In genomic region chr5:73490596-73491073, GRCm38 (mm10) we compare ENCODE assay signal across 8 mouse cellular contexts. TPM values are rescaled to one million over a fixed set of nuclear protein-coding genes. Genes with fewer than 3 reads are reported as not detected.
DNase-seq lines count a peak whose midpoint lies in the region; ATAC-seq lines count a peak whose summit lies in the region.

No protein-coding gene starts in this region.

- no peaks in the 10 kb centered on the region for H3K27me3 ChIP-seq in heart, embryonic 14.5 days (ENCODE audit: control insufficient read depth, insufficient read depth, low read length)
- no peaks in the 10 kb centered on the region; the same call in 1 of the 2 replicates for H3K27me3 ChIP-seq in liver, embryonic 13.5 days
- H3K27me3 ChIP-seq in stomach, embryonic 16.5 days (ENCODE audit: control insufficient read depth, insufficient read depth, low read length): no peaks in the 10 kb centered on the region

- ATAC-seq in CD4-positive, CD25-positive, alpha-beta regulatory T cell, adult 4 months: peak; percentile 87
- peak; percentile 98 for ATAC-seq in heart, embryonic 14.5 days (ENCODE audit: insufficient number of reproducible peaks, insufficient read depth, low FRiP score, low read depth)
- peak; percentile 95 for ATAC-seq in liver, embryonic 13.5 days (ENCODE audit: low read depth)
- peak; percentile 98 for ATAC-seq in stomach, embryonic 16.5 days (ENCODE audit: insufficient read depth, low FRiP score)

- WGBS in heart, embryonic 14.5 days: under 1% methylated on average over 37 of the region's 37 CpGs
- WGBS in liver, embryonic 13.5 days (ENCODE audit: insufficient replicate concordance): 0% methylated on average over 37 of the region's 37 CpGs
- under 1% methylated on average over 37 of the region's 37 CpGs for WGBS in stomach, embryonic 16.5 days

- peak overlapping the region; percentile 90 to 92 for H3K27ac ChIP-seq in heart, embryonic 14.5 days (replicated peaks in 1 of 2; ENCODE audit: control insufficient read depth in 1 of 2, insufficient read depth in 1 of 2, low read depth in 2 of 2, low read length in 2 of 2)
- H3K27ac ChIP-seq in liver, embryonic 13.5 days: peak overlapping the region; percentile 73; the same call in 1 of the 2 replicates
- H3K27ac ChIP-seq in stomach, embryonic 16.5 days (ENCODE audit: low read length): peak overlapping the region; percentile 89

- DNase-seq in c-Kit-negative CD71-positive TER-119-positive erythroid progenitor cells, embryonic 14.5 days (ENCODE audit: low read depth, low spot score): peak; percentile 94
- DNase-seq in fibroblast of lung, adult 2 months (ENCODE audit: low read depth): peak; percentile 98
- DNase-seq in kidney, postnatal 14 days: peak; percentile 100
- peak; percentile 99 for DNase-seq in liver, embryonic 13.5 days
- peak; percentile 99 for DNase-seq in neural tube, embryonic 10.5 days (ENCODE audit: extremely low spot score, low spot score)

- H3K4me2 ChIP-seq in heart, embryonic 14.5 days (ENCODE audit: low read length): peak overlapping the region; percentile 98
- H3K4me2 ChIP-seq in liver, embryonic 13.5 days: peak overlapping the region; percentile 99
- peak overlapping the region; percentile 93 for H3K4me2 ChIP-seq in stomach, embryonic 16.5 days (ENCODE audit: low read depth, low read length)

- H3K9ac ChIP-seq in heart, embryonic 14.5 days (ENCODE audit: low read length): peak overlapping the region; percentile 79
- peak overlapping the region; percentile 58 for H3K9ac ChIP-seq in liver, embryonic 13.5 days
- H3K9ac ChIP-seq in stomach, embryonic 16.5 days (ENCODE audit: low read length): peak overlapping the region; percentile 79

- H3K36me3 ChIP-seq in heart, embryonic 14.5 days (ENCODE audit: control insufficient read depth, insufficient read depth, low read length): no peaks in the 10 kb centered on the region
- H3K36me3 ChIP-seq in liver, embryonic 13.5 days: no peaks in the 10 kb centered on the region
- no peaks in the 10 kb centered on the region for H3K36me3 ChIP-seq in stomach, embryonic 16.5 days (ENCODE audit: control insufficient read depth, insufficient read depth, low read length)

- H3K4me3 ChIP-seq in heart, embryonic 14.5 days (ENCODE audit: control insufficient read depth in 1 of 2, insufficient read depth in 1 of 2, low read depth in 1 of 2, low read length in 2 of 2): peak overlapping the region; percentile 87 to 98
- peak overlapping the region; percentile 86 for H3K4me3 ChIP-seq in liver, embryonic 13.5 days (replicated peaks)
- peak overlapping the region; percentile 87 for H3K4me3 ChIP-seq in stomach, embryonic 16.5 days (replicated peaks; ENCODE audit: low read length)

- 0 out of 4 replicates have a peak, but pooled peaks cover 2 to 6% of the 10 kb centered on the region in 2 experiments for H3K4me1 ChIP-seq in heart, embryonic 14.5 days (ENCODE audit: control insufficient read depth in 2 of 2, insufficient read depth in 2 of 2, low read length in 2 of 2)
- H3K4me1 ChIP-seq in liver, embryonic 13.5 days (replicated peaks): peaks cover 24% of the 10 kb centered on the region
- peaks cover 11% of the 10 kb centered on the region for H3K4me1 ChIP-seq in stomach, embryonic 16.5 days (ENCODE audit: control insufficient read depth, insufficient read depth, low read length)

- no peaks in the 10 kb centered on the region for H3K9me3 ChIP-seq in heart, embryonic 14.5 days (ENCODE audit: control insufficient read depth, low read length)
- H3K9me3 ChIP-seq in liver, embryonic 13.5 days (replicated peaks): no peaks in the 10 kb centered on the region
- H3K9me3 ChIP-seq in stomach, embryonic 16.5 days (replicated peaks; ENCODE audit: control insufficient read depth, low read length): no peaks in the 10 kb centered on the region

RNA-seq across cellular contexts. Expression of gene Dcun1d4, which starts 9.8 kb away (rescaled TPM):
- 10 to 100 TPM; 14.7 to 15.1 TPM for polyA plus RNA-seq in CD4-positive, CD25-positive, alpha-beta regulatory T cell, adult 4 months (2017; shearing (Covaris generic))
- polyA plus RNA-seq in heart, embryonic 14.5 days (2014; fragmentation: Nextera tagmentation; extraction: Ambion mirVana): 20.3 and 22.0 TPM in 2 replicates
- 2.9 and 5.4 TPM in 2 replicates for polyA plus RNA-seq in liver, embryonic 13.5 days (2015; fragmentation: Nextera tagmentation; extraction: Ambion mirVana)
- 19.3 and 20.7 TPM in 2 replicates for polyA plus RNA-seq in stomach, embryonic 16.5 days (2015; fragmentation: Nextera tagmentation; extraction: Ambion mirVana)

Comparison
In these comparisons a context has a peak if more than half of its experiments do, and no peak if none do; other contexts are left out.
1. Peak in every context shown above with its lines: DNase-seq, ATAC-seq, H3K4me3 ChIP-seq and H3K27ac ChIP-seq.